Mouse (Mus musculus): ENCODE results near the gene Nab2.

The Nab2 gene

DNA sequence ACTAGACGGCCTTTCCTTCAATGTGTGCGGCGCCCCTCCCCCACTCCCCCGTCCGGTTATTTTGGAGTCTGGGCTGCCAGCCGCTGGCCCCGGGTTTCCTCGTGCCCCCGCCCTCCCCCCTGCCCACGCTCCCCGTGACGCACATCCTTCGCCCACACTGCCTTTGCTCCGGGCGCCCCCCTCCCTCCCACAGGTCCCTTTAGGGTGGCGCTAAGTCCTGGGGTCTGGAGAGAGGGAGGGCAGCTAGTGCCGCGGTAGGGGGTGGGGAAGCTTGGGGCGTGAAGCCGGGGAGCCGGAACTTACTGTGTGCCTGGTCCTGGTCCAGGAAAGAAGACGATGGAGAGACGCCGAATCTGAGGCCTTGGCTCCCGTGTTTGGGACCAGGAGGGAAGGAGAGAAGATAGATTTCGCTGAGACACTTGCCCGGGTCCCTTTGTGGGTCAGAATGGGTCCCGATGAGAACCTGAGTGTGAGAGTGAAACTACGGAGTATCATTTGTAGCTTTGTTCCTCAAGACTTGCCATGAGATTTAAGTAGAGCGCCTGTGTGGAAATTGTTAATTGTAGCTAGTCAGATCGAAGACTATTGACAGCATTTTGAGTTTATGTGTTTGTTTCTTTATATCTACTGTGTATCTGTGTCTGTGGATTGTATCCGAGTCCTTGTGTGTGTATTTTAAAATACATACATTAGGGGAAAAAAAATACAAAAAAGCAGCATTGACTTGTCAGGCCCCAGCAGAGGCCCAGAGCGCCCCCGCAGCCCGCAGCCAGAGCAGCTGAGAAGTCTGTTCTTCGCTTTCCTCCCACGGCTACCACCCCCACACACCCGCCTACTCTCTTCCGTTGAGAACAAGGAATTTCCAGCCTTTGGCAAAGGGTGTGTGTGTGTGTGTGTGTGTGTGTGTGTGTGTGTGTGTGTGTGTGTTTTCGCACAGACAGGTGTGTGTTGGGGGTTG, at the start of gene Nab2:
Nab2 (minus strand) TSS at position 476 of the 958 bp plus-strand sequence.
- DNase-seq (ENCODE audit: low spot score) = peak; percentile 77

DNA sequence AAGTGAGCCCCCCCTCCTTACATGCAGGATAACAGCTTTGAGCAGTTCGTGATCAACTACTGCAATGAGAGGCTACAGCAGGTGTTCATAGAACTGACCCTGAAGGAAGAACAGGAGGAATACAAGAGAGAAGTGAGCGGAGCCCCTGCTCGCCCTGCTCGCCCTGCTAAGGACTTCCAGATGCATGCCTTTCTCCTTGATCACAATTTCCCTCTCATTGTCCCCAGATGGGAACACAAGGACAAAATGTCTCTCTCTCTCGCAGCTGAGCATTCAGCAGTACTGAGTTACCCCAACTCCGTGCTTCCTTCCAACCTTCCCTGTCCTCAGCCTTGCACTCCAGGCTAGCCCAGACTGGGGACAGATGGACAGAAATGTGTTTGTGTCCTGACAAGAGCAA, 44.4 kb upstream of the Nab2 start:
- DNase-seq (ENCODE audit: low spot score) = no peak

- DNase-seq (ENCODE audit: low spot score) = no peak
These were observed 42.0 kb upstream of the Nab2 start for GRCm38 (mm10) chr10:127710331-127710730.

DNA sequence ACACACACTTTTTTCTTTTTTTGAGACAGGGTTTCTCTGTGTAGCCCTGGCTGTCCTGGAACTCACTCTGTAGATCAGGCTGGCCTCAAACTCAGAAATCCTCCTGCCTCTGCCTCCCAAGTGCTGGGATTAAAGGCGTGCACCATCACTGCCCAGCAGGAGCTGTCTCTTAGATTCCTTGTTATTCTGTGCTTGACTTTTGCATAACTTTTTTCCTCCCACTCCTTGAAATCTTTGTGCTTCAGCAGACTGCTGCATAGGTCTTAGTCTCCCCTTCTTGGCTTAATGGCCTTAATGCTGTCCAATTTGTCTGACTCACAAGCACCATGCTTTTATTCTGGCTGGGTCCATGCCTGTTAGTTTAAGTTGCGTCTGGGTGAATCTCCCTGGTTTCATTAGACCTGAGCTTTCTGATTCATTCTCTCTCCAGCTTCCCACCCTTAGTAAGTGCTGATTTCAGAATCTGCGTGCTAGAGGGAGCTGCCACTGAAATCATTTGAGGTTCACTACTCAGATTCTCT, 40.5 kb upstream of the Nab2 start:
- no peak for DNase-seq (ENCODE audit: low spot score)

GRCm38 (mm10) chr10:127707721-127708120, 39.4 kb upstream of the Nab2 start:
- peak; percentile 74 for DNase-seq (ENCODE audit: low spot score)

- no peak for DNase-seq (ENCODE audit: low spot score)
These were observed 37.4 kb upstream of the Nab2 start for GRCm38 (mm10) chr10:127705783-127706182.

DNA sequence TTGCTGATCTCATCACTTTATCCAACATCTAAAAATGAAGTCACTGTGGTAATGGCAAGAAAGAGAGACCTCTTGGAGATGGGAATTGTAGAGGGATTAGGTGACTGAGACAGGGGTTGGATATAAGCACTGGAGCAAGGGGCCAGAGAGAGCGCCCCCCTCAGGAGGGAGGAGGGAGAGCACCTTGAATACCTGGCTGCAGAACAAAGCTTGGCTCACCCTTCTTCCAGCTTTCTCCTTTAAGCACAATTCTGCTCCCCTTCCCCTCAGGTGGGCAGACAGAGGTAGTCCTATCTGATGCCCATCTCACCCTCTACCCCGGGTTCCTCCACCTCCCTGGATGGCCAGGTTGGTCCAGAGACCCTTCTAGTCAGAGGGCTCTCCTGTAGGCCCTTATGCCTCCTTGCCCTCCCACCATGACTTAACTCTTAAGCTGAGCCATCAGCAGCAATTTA, 36.4 kb upstream of the Nab2 start, which contains the start of gene Myo1a:
Myo1a (plus strand) TSS at position 405 of the 455 bp plus-strand sequence.
- DNase-seq (ENCODE audit: low spot score) = no peak

DNA sequence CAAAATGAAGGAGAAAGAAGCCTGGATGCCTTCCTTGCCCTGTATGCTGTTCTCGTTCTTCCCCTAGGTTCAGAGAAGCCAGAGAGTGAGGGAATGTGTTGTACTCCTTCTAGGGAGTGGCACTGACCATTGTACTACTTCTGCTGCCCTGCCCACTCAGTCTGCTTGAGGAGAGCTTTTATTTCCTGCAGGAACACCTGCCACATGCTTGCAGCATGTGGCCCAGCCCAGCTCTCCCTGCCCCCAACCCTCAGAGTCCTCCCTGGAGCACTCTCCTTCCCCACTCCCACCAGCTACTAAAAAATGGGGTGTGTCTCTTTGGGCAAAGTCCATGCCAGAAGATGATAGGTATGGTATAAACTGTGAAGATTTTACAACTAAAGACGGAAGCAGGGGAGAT, 35.9 kb upstream of the Nab2 start:
- DNase-seq (ENCODE audit: low spot score) = no peak

GRCm38 (mm10) chr10:127703299-127703698, 34.9 kb upstream of the Nab2 start:
- DNase-seq (ENCODE audit: low spot score) = no peak

DNA sequence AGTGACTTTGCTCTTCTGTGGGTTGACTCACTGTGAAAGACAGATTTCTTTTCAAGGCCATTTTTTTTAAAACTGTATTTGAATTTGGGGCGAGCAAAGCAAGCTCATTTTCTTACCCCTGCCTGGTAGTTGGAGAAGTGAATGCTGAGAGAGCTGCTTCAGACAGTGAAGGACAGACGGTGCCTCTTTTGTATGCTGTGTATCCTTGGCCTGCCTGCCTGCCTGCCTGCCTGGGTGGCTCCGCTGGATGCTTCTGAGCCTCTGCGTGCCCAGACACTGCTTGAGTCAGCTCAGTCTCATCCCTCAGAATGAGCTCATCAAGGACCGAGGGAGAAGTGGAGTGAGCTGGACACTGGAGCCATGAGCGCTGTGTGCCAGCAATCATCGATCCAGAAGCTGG, 30.6 kb upstream of the Nab2 start:
- DNase-seq (ENCODE audit: low spot score) = no peak

- no peak for DNase-seq (ENCODE audit: low spot score)
These were observed 27.4 kb upstream of the Nab2 start for GRCm38 (mm10) chr10:127695775-127696174.

DNA sequence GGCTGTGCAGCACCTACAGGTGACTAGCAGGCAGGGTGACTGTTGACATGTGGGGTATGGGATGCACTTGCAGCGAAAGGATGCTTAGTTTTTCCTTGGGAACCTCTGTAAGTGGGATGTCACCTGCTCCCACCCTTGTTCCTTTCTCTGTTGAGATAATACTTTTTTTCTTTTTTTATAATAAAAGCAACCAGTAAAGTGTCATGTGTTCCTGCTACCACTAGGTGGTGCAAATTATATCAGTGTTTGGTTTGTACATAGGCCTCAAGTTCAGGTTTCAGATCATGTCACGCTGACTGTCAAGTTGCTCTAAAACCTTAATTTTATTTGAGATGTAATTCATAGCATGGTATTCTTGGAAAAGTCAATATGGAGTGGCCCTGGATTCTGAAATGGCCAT, 26.3 kb upstream of the Nab2 start:
- DNase-seq (ENCODE audit: low spot score) = no peak

- DNase-seq (ENCODE audit: low spot score) = no peak
These were observed 22.7 kb upstream of the Nab2 start for GRCm38 (mm10) chr10:127691053-127691452.

- no peak for DNase-seq (ENCODE audit: low spot score)
These were observed 14.5 kb upstream of the Nab2 start for GRCm38 (mm10) chr10:127682886-127683285.

GRCm38 (mm10) chr10:127679881-127680280, 11.5 kb upstream of the Nab2 start:
- no peak for DNase-seq (ENCODE audit: low spot score)

GRCm38 (mm10) chr10:127679208-127679607, 10.8 kb upstream of the Nab2 start:
- DNase-seq (ENCODE audit: low spot score) = no peak

DNA sequence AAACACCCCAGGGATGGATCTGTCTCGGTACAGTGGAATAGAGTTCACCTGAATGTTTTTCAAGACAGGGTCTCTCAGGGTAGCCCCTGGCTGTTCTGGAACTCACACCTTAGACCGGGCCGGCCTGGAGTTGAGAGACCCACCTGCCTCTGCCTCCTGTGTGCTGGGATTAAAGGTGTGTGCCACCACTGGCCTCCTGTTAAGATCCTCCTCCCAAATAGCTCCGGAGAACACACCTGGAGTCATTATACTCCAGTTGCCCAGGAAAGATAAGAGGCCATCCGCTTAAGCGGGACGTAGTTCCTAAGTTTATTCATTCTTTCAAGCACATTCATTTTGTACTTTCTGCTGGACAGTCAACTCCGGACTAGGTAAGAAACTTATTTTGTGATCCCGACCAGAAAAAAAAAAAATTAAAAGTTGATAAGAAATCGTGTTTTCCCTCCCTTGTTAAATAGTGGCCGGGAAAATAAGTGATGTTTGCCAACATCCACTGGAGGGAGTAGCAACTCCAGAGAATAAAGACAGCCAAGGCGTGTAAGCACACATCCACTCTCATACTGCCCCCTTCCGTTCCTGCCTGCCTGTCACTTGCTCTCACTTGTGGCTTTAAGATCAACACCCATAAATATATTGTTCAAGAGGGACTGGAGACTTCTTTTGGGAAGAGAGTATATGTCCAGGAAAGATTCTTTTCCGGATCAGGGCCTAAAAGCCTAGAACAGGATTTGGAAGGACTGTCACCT, 9.4 kb upstream of the Nab2 start:
- peak; percentile 51 for DNase-seq (ENCODE audit: low spot score)

- DNase-seq (ENCODE audit: low spot score) = peak; percentile 91
These were observed 8.6 kb upstream of the Nab2 start for GRCm38 (mm10) chr10:127676691-127677548.

DNA sequence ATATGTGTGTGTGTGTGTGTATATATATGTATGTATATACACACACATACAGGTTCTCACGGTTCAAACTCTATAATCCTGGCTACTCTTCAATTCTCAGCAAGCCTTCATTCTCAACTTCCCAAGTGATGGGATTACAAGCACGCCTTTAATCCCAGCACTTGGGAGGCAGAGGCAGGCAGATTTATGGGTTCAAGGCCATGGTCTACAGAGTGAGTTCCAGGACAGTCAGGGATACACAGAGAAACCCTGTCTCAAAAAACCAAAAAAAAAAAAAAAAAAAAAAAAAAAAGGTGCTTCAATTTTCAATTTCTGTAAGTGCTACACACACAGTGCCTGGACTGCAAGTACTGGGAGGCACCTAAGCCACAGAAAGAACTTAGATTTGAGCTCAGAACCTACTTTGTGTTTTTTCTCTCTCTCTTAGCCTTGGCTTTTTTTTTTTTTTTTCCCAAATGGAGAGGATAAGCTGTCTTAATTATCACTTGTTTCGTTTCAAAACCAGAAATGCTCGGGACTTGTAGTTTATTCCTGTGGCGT, 7.6 kb upstream of the Nab2 start:
- no peak for DNase-seq (ENCODE audit: low spot score)

GRCm38 (mm10) chr10:127674794-127675522, 6.6 kb upstream of the Nab2 start:
- peak; percentile 61 for DNase-seq (ENCODE audit: low spot score)
